Mouse (Mus musculus) intestine, embryonic 16.5 days (tissue): ENCODE data around the gene Plcl1. TPM values are rescaled to one million over a fixed set of nuclear protein-coding genes. Genes with fewer than 3 reads are reported as not detected.
"Not testable (repeated sequence)": the region's sequence is repeated elsewhere in the genome, so short reads cannot be mapped to it uniquely, and the experiment has no call there.

Experiments
- ATAC-seq: fragments of 200-750 bp; cut with Nextera tagmentation; 2 replicates; pipeline ENCODE4 v1.8.0; 2017; ENCODE audit warnings: moderate TSS enrichment, moderate library complexity
- H3K27ac ChIP-seq: fragments of 300-500 bp; sonication (generic); 2 replicates; pipeline ENCODE4 v1.5.1; 2014; ENCODE audit warnings: mild to moderate bottlenecking, low read length
- H3K27me3 ChIP-seq: fragments of 300-500 bp; sonication (generic); replicated peaks from 2 replicates; pipeline ENCODE4 v1.6.1; 2014; ENCODE audit warnings: low read length, control low read depth, mixed read lengths; ENCODE audit not compliant: control insufficient read depth, insufficient read depth
- H3K36me3 ChIP-seq: fragments of 300-500 bp; sonication (generic); 2 replicates; pipeline ENCODE4 v1.6.1; 2014; ENCODE audit warnings: low read length, control low read depth; ENCODE audit not compliant: control insufficient read depth, insufficient read depth
- H3K4me1 ChIP-seq: fragments of 300-500 bp; sonication (generic); 2 replicates; pipeline ENCODE4 v1.6.1; 2014; ENCODE audit warnings: low read length, control low read depth, mixed read lengths; ENCODE audit not compliant: control insufficient read depth, insufficient read depth
- H3K4me2 ChIP-seq: fragments of 300-500 bp; sonication (generic); 2 replicates; pipeline ENCODE4 v1.6.1; 2014; ENCODE audit warnings: low read depth, low read length, control low read depth
- H3K4me3 ChIP-seq: fragments of 300-500 bp; sonication (generic); 2 replicates; pipeline ENCODE4 v1.5.1; 2014; ENCODE audit warnings: mild to moderate bottlenecking, low read length
- H3K9ac ChIP-seq: fragments of 300-500 bp; sonication (generic); 2 replicates; pipeline ENCODE4 v1.6.1; 2014; ENCODE audit warnings: low read depth, low read length
- H3K9me3 ChIP-seq: fragments of 300-500 bp; sonication (generic); 2 replicates; pipeline ENCODE4 v1.6.1; 2016; ENCODE audit warnings: low read length, control low read depth; ENCODE audit not compliant: control insufficient read depth
- WGBS: fragments of 180-500 bp; shearing (Covaris S2); extraction: QIAGEN DNeasy Blood & Tissue Kit; methylation state at CpG from one replicate; pipeline ENCODE4 v1.1.7; 2014; 5-methylcytosine and 5-hydroxymethylcytosine counted together
- polyA plus RNA-seq: library from polyadenylated mRNA; unstranded; fragments of >200 nt; fragmentation: Nextera tagmentation; extraction: Ambion mirVana; gene quantifications from 2 replicates; pipeline ENCODE4 v1.2.1, GENCODE M21; 2015

The Plcl1 gene
- polyA plus RNA-seq, 1 experiment from 2014 or later, result 1.5 TPM

GRCm38 (mm10) chr1:55448104-55448503, 42.4 kb downstream of the Plcl1 start:
- WGBS, result 74% methylated on average over 1 of the region's 1 CpGs
- H3K4me3 ChIP-seq, result no peak overlapping the region
- no peaks in the 10 kb centered on the region for H3K36me3 ChIP-seq
- ATAC-seq, result no peak
- no peak overlapping the region for H3K4me2 ChIP-seq
- no peak overlapping the region for H3K9ac ChIP-seq
- no peak overlapping the region for H3K27ac ChIP-seq
- H3K9me3 ChIP-seq, result no peaks in the 10 kb centered on the region
- H3K4me1 ChIP-seq, result no peaks in the 10 kb centered on the region
- no peaks in the 10 kb centered on the region for H3K27me3 ChIP-seq

DNA sequence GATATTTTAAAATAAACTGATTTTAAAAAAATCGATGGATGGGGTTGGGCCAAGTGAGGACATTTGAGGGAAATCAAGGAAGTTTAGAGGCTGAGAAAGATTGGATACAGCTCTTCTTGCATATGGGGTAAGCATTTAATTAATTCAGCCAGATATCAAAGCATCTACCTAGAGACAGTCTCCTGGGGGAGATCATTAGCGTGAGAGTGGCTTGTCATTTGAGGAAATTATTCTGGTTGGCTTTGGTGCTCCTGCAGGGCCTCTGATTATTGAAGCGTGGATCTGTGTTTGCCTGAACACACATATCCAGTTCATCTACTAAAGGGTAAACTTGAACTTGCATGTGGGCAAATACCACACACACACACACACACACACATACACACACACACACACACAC, 44.1 kb downstream of the Plcl1 start:
- H3K4me1 ChIP-seq, result no peaks in the 10 kb centered on the region
- no peak overlapping the region for H3K27ac ChIP-seq
- H3K9me3 ChIP-seq, result no peaks in the 10 kb centered on the region
- WGBS, result 89% methylated on average over 3 of the region's 3 CpGs
- H3K9ac ChIP-seq, result no peak overlapping the region
- no peak overlapping the region for H3K4me3 ChIP-seq
- H3K4me2 ChIP-seq, result no peak overlapping the region
- no peak for ATAC-seq
- H3K36me3 ChIP-seq, result no peaks in the 10 kb centered on the region
- H3K27me3 ChIP-seq, result no peaks in the 10 kb centered on the region

- Histone ChIP-seq H3K27ac (no peak overlapping the region), H3K9ac (no peak overlapping the region), H3K4me1 (no peaks in the 10 kb centered on the region), H3K27me3 (no peaks in the 10 kb centered on the region), H3K4me2 (no peak overlapping the region), H3K36me3 (no peaks in the 10 kb centered on the region), H3K9me3 (no peaks in the 10 kb centered on the region), H3K4me3 (no peak overlapping the region)
- WGBS, result 72% methylated on average over 5 of the region's 5 CpGs
- ATAC-seq, result no peak; the same call in 1 of the 2 replicates
Observed at GRCm38 (mm10) chr1:55454119-55454518, 48.4 kb downstream of the Plcl1 start.

DNA sequence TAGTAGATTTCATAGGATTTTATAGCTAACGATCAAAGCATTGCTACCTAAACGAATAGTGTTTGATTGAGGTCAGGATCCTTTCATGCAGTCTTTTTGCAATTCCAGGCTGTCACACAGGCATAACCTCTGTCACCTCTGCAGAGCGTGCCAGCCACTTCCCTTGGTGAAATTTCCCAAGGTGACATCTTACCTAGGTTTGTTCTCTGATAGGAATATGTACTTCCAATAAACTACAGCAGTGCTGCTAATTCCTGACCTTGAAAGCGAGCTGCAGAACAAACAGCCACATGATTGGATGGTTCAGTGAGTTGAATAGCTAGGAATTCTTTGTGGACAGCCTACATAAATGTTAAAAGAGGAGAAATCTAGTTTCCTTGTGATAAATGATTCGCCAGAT, 56.6 kb downstream of the Plcl1 start:
- H3K4me1 ChIP-seq, result no peaks in the 10 kb centered on the region

DNA sequence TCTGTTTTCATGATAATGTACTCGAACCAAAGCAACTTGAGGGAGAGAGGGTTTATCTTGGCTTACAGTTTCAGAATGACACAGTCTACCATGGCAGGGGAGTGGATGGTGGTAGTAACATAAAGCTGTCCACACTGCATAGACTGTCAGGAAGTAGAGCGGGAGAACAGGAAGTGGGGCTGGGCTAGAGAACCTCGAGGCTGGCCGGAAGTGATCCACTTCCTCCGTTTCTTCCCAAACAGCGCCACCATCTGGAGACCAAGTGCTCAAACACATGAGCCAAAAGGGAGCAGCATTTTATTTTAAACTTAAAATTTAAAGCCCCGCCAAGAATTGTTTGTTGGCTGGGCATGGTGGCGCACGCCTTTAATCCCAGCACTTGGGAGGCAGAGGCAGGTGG, 68.0 kb downstream of the Plcl1 start:
- Histone ChIP-seq H3K36me3 (no peaks in the 10 kb centered on the region), H3K4me1 (no peaks in the 10 kb centered on the region), H3K9me3 (no peaks in the 10 kb centered on the region), H3K27ac (no peak overlapping the region), H3K9ac (no peak overlapping the region), H3K27me3 (no peaks in the 10 kb centered on the region), H3K4me2 (no peak overlapping the region), H3K4me3 (no peak overlapping the region)
- ATAC-seq, result no peak
- 83% methylated on average over 9 of the region's 9 CpGs for WGBS

More for the DNA sequence above, 56.6 kb downstream of the Plcl1 start:
- Histone ChIP-seq H3K9me3 (no peaks in the 10 kb centered on the region), H3K9ac (no peak overlapping the region), H3K4me2 (no peak overlapping the region), H3K4me3 (no peak overlapping the region), H3K36me3 (no peaks in the 10 kb centered on the region), H3K27ac (no peak overlapping the region), H3K27me3 (no peaks in the 10 kb centered on the region)
- no peak for ATAC-seq
- whole genome bisulfite sequencing, result 69% methylated on average over 5 of the region's 5 CpGs

DNA sequence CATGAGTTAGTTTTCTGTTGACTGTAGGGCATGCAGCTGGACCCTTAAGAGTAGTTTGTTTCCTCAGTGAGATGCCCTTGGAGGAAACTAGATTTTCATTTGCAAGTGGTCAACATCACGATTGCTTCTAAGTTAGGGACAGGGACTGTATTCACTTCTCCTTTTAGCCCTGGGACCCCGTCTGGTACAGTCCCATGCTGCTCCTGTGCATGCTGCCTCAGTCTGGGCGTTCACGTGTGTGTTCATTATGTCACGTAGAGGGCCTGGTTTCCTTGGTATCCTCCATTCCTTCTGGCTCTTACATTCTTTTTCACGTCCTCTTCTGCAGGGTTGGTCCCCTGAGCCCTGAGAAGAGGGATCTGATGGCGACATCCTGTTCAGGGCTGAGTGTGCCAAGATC, 69.3 kb downstream of the Plcl1 start:
- Histone ChIP-seq H3K27ac (no peak overlapping the region), H3K36me3 (no peaks in the 10 kb centered on the region), H3K4me3 (no peak overlapping the region), H3K4me1 (no peaks in the 10 kb centered on the region), H3K27me3 (no peaks in the 10 kb centered on the region), H3K4me2 (no peak overlapping the region), H3K9ac (no peak overlapping the region), H3K9me3 (no peaks in the 10 kb centered on the region)
- ATAC-seq, result no peak
- 87% methylated on average over 7 of the region's 7 CpGs for WGBS

GRCm38 (mm10) chr1:55487371-55487770, 81.7 kb downstream of the Plcl1 start:
- H3K4me2 ChIP-seq, H3K27me3 ChIP-seq, H3K4me3 ChIP-seq, H3K9me3 ChIP-seq, H3K36me3 ChIP-seq, H3K27ac ChIP-seq, H3K4me1 ChIP-seq, ATAC-seq, H3K9ac ChIP-seq: not testable (repeated sequence)
- 79% methylated on average over 10 of the region's 10 CpGs for WGBS

GRCm38 (mm10) chr1:55488261-55488660, 82.5 kb downstream of the Plcl1 start:
- ATAC-seq, result no peak
- no peaks in the 10 kb centered on the region for H3K4me1 ChIP-seq
- no peak overlapping the region for H3K9ac ChIP-seq
- H3K27me3 ChIP-seq, result no peaks in the 10 kb centered on the region
- H3K27ac ChIP-seq, result no peak overlapping the region
- H3K4me3 ChIP-seq, result no peak overlapping the region
- no peaks in the 10 kb centered on the region for H3K9me3 ChIP-seq
- H3K4me2 ChIP-seq, result no peak overlapping the region
- WGBS, result 89% methylated on average over 2 of the region's 2 CpGs
- no peaks in the 10 kb centered on the region for H3K36me3 ChIP-seq

DNA sequence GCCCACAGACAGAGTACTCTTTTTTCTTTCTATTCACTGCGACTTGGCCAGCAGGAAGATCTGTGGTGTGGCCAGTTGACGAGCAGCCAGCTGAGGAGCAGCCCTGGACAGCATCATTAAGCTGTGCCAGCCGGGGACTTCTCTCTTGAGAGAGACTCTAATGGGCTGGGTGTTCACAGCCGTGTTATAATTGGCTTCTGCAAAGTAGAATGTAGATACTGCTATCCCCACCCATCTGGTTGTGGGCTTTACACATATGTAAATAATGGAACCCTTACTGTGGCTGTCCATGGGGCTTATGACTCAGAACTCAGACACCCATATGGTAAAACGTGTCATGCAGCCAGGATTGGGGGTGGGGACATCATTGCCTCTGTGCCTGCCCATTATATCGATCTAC, 83.6 kb downstream of the Plcl1 start:
- Histone ChIP-seq H3K4me1 (no peaks in the 10 kb centered on the region), H3K27me3 (no peaks in the 10 kb centered on the region), H3K36me3 (no peaks in the 10 kb centered on the region), H3K4me2 (no peak overlapping the region), H3K4me3 (no peak overlapping the region), H3K9me3 (no peaks in the 10 kb centered on the region), H3K9ac (no peak overlapping the region), H3K27ac (no peak overlapping the region)
- WGBS, result 36% methylated on average over 6 of the region's 6 CpGs
- ATAC-seq, result no peak

- Histone ChIP-seq H3K4me3 (no peak overlapping the region), H3K36me3 (no peaks in the 10 kb centered on the region), H3K27me3 (no peaks in the 10 kb centered on the region), H3K9ac (no peak overlapping the region), H3K4me1 (no peaks in the 10 kb centered on the region), H3K27ac (no peak overlapping the region), H3K4me2 (no peak overlapping the region), H3K9me3 (no peaks in the 10 kb centered on the region)
- 62% methylated on average over 1 of the region's 1 CpGs for WGBS
- no peak for ATAC-seq
Observed at GRCm38 (mm10) chr1:55499872-55500271, 94.2 kb downstream of the Plcl1 start.
